Mouse (Mus musculus) ES-E14 (cell line): ENCODE measurements around the gene Edn2. TPM values are rescaled to one million over a fixed set of nuclear protein-coding genes. Genes with fewer than 3 reads are reported as not detected.

Experiments
- DNase-seq: peaks from one replicate; pipeline ENCODE4 v3.0.0-alpha.2; 2013; ENCODE audit warnings: low read depth, low spot score
- H3K27ac ChIP-seq: 2 replicates; pipeline ENCODE4 v1.5.1; 2012; ENCODE audit warnings: low read depth, mild to moderate bottlenecking, low read length, moderate library complexity, mixed read lengths; ENCODE audit not compliant: poor library complexity, insufficient read depth, severe bottlenecking
- H3K36me3 ChIP-seq: 2 replicates; pipeline ENCODE4 v1.6.1; 2012; ENCODE audit warnings: mild to moderate bottlenecking, low read length, moderate library complexity, mixed read lengths; ENCODE audit not compliant: control insufficient read depth, poor library complexity, insufficient read depth, severe bottlenecking
- H3K4me1 ChIP-seq, 2 experiments: fragments of 150-350 bp in 1 of 2; sonication (generic) in 1 of 2; 2 replicates each; pipeline ENCODE4 v1.6.1; 2012; ENCODE audit warnings: low read length in 2 of 2, mild to moderate bottlenecking in 1 of 2, mixed read lengths in 1 of 2; ENCODE audit not compliant: control insufficient read depth in 2 of 2, insufficient read depth in 2 of 2, poor library complexity in 1 of 2
- H3K4me3 ChIP-seq, 2 experiments: fragments of 150-350 bp in 1 of 2; sonication (generic) in 1 of 2; 2 replicates each; pipeline ENCODE4 v1.5.1; 2012; ENCODE audit warnings: low read length in 2 of 2, low read depth in 1 of 2, mild to moderate bottlenecking in 1 of 2, mixed read lengths in 1 of 2; ENCODE audit not compliant: insufficient read depth in 1 of 2, poor library complexity in 1 of 2, severe bottlenecking in 1 of 2
- H3K9ac ChIP-seq: 2 replicates; pipeline ENCODE4 v1.6.1; 2012; ENCODE audit warnings: low read depth, mild to moderate bottlenecking, low read length, mixed read lengths; ENCODE audit not compliant: poor library complexity, insufficient read depth, severe bottlenecking
- H3K9me3 ChIP-seq: fragments of 150-350 bp; sonication (generic); 2 replicates; pipeline ENCODE4 v1.6.1; 2012; ENCODE audit warnings: low read depth, mild to moderate bottlenecking, low read length; ENCODE audit not compliant: control insufficient read depth, insufficient read depth
- CHD2 ChIP-seq: IDR thresholded peaks from 2 replicates; pipeline ENCODE4 v1.6.1; 2014; ENCODE audit warnings: mild to moderate bottlenecking, low read depth, low read length, inconsistent platforms
- HCFC1 ChIP-seq: IDR thresholded peaks from 2 replicates; pipeline ENCODE4 v1.6.1; 2012; ENCODE audit warnings: low read length, inconsistent platforms, borderline replicate concordance; ENCODE audit not compliant: insufficient read depth
- MAFK ChIP-seq: IDR thresholded peaks from 2 replicates; pipeline ENCODE4 v1.6.1; 2014; ENCODE audit warnings: mild to moderate bottlenecking, low read depth, low read length, inconsistent platforms; ENCODE audit not compliant: insufficient read depth
- ZC3H11A ChIP-seq: IDR thresholded peaks from 2 replicates; pipeline ENCODE4 v1.6.1; 2012; ENCODE audit warnings: low read depth, mild to moderate bottlenecking, inconsistent platforms, low read length, borderline replicate concordance
- ZNF384 ChIP-seq: IDR thresholded peaks from 2 replicates; pipeline ENCODE4 v1.6.1; 2012; ENCODE audit warnings: low read depth, low read length, inconsistent platforms
- in situ Hi-C, 2 experiments: fragments of 600-800 bp; cut with MboI; formaldehyde crosslinking; loops; one replicate each; pipeline ENCODE4 v1.15.1; 2025; ENCODE audit warnings: low sequenced_read_pairs in 2 of 2, inconsistent platforms in 1 of 2; ENCODE audit not compliant: unreplicated experiment in 2 of 2
- total RNA-seq: library from RNA; depleted of rRNA; stranded (reverse); fragments of 300-350 nt; gene quantifications from 2 replicates; pipeline ENCODE4 v1.2.3, GENCODE M21; 2012

Gene Edn2
- total RNA-seq, 1 experiment: 0.62 TPM

- no peaks in the 10 kb centered on the region; a peak in 1 of 4 replicates for H3K4me1 ChIP-seq
- H3K36me3 ChIP-seq: no peaks in the 10 kb centered on the region
- H3K27ac ChIP-seq: no peak overlapping the region
- no peaks in the 10 kb centered on the region for H3K9me3 ChIP-seq
- TF ChIP-seq HCFC1 (no peak), CHD2 (no peak), ZNF384 (no peak), ZC3H11A (no peak), MAFK (no peak)
- DNase-seq: no peak
- no peak overlapping the region for H3K4me3 ChIP-seq
- in situ Hi-C loops: no loop called here
- H3K9ac ChIP-seq: no peak overlapping the region
Observed at GRCm38 (mm10) chr4:120188651-120189161, 27.7 kb downstream of the Edn2 start.

DNA sequence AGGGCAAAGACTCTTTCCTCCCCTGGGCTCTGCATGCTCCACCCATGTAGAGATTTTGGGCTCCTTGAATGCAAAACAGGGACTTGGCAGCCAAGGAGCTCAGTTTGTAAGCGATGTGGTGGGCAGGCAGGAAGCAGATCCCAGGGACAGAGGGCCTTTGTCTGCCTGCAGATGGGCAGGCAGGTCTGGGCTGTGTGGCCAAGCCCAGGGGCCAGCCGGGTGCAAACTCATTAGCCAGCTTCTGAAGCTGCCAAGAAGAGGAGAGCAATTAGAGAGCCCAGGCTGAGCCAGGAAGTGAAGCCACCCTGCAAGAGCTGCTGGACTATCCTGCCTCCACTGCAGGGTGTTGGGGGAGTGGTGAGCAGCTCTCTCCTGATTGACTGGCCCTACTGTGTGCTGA is 28.9 kb downstream of the Edn2 start:
- TF ChIP-seq ZC3H11A: no peak
- TF ChIP-seq ZNF384: no peak
- TF ChIP-seq CHD2: no peak
- TF ChIP-seq HCFC1: no peak
- TF ChIP-seq MAFK: no peak
- in situ Hi-C loops: no loop called here
- Histone ChIP-seq H3K27ac (no peak overlapping the region), H3K4me1 (no peaks in the 10 kb centered on the region; a peak in 1 of 4 replicates), H3K36me3 (no peaks in the 10 kb centered on the region), H3K9me3 (no peaks in the 10 kb centered on the region), H3K4me3 (no peak overlapping the region), H3K9ac (no peak overlapping the region)
- DNase-seq: no peak

DNA sequence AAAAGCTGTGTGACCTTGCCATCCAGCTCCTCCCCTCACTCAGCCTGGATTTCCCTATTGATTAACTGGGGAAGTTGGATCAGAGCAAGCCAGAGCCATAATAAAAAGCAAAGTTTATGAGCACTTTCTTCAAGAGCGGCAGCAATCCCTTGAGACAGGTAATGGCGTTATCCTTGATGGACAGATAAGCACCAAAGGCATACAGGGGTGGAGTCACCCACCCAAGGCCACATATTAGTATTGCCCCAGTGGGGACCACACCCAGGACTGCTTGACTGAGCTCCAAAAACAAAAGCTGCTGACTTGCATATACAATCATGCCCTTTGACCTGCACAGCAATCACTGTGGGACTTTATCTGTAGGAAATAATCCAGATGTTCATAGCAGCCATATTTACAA is 31.0 kb downstream of the Edn2 start:
- Histone ChIP-seq H3K27ac (no peak overlapping the region), H3K9ac (no peak overlapping the region), H3K36me3 (no peaks in the 10 kb centered on the region), H3K4me3 (no peak overlapping the region), H3K4me1 (no peaks in the 10 kb centered on the region), H3K9me3 (no peaks in the 10 kb centered on the region)
- DNase-seq: no peak
- no peak for TF ChIP-seq CHD2
- TF ChIP-seq ZNF384: no peak
- TF ChIP-seq ZC3H11A: no peak
- no peak for TF ChIP-seq HCFC1
- no peak for TF ChIP-seq MAFK
- in situ Hi-C loops: no loop called here

DNA sequence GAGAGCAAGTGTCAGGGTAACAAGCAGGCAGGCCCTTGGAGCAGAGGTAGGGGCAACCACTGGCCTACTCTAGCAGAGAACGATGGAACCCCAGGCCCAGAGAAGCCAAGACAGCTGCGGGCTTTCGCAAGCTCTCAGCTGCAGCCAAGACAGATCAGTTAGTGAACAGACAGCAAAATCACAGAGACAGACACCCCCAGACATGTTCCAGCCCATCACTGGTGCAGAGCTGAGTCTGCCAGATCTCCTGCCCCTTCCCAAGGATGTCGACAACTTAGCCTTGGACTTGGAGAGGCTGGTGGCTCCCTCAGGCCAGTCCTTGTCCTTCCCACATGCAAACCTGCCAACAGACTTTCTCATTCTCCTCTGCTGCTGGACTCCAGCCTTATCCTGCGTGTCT is 33.0 kb downstream of the Edn2 start:
- in situ Hi-C loops: no loop called here
- Histone ChIP-seq H3K36me3 (no peaks in the 10 kb centered on the region), H3K27ac (no peak overlapping the region), H3K9me3 (no peaks in the 10 kb centered on the region), H3K9ac (no peak overlapping the region), H3K4me1 (peaks cover 0 to 3% of the 10 kb centered on the region in 2 experiments; a peak in 1 of 4 replicates), H3K4me3 (no peak overlapping the region)
- DNase-seq: no peak
- no peak for TF ChIP-seq HCFC1
- no peak for TF ChIP-seq MAFK
- TF ChIP-seq ZC3H11A: no peak
- no peak for TF ChIP-seq ZNF384
- no peak for TF ChIP-seq CHD2

DNA sequence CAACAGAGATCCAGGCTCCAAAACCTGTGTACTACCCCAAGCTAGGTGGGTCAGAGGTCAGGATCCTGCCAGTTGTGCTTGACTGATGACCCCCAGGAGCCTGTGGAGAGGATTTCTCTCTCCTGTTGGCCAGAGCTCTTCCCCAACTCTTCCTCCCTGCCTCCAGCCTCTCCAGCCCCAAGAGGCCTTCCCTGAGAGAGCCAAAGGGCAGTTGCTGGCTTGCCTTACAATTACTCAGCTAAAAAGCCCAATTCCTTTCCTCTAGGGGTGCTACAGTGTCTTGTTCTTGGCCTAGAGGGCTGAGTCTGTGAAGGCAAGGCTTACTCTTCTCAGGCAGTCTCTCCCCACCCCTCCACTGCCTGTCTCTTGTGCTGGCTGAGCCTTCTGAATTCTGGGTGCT is 34.0 kb downstream of the Edn2 start:
- TF ChIP-seq HCFC1 (no peak), ZNF384 (no peak), CHD2 (no peak), ZC3H11A (no peak), MAFK (no peak)
- no peak overlapping the region for H3K9ac ChIP-seq
- in situ Hi-C loops: no loop called here

More for the DNA sequence above, 34.0 kb downstream of the Edn2 start:
- Histone ChIP-seq H3K4me1 (peaks cover 0 to 6% of the 10 kb centered on the region in 2 experiments; a peak in 1 of 4 replicates), H3K36me3 (no peaks in the 10 kb centered on the region), H3K4me3 (no peak overlapping the region), H3K27ac (no peak overlapping the region), H3K9me3 (no peaks in the 10 kb centered on the region)
- DNase-seq: no peak
